Mouse (Mus musculus): ENCODE results near the gene Uba52. TPM values are rescaled to one million over a fixed set of nuclear protein-coding genes. Genes with fewer than 3 reads are reported as not detected.

Gene Uba52
- total RNA-seq (2014; rRNA removed; ENCODE audit: low replicate concordance) (887 and 1,064 TPM in 2 replicates), polyA plus RNA-seq (2015; fragmentation: Nextera tagmentation; extraction: Ambion mirVana) (1,011 and 1,075 TPM in 2 replicates)

GRCm38 (mm10) chr8:70510228-70510915 lies at the start of gene Uba52:
Gene Uba52 (minus strand): TSS chr8:70510801.
- Histone ChIP-seq H3K9me3 (replicated peaks; ENCODE audit: control insufficient read depth, low read length) (no peaks in the 10 kb centered on the region), H3K4me1 (ENCODE audit: control insufficient read depth, insufficient read depth) (peaks cover 22% of the 10 kb centered on the region), H3K27ac (ENCODE audit: low read depth) (peak within 1 kb of the TSS; percentile 96), H3K9ac (replicated peaks; ENCODE audit: low read depth, low read length) (peak within 1 kb of the TSS; percentile 87), H3K4me3 (ENCODE audit: low read depth, low read length) (peak within 1 kb of the TSS; percentile 76), H3K4me2 (ENCODE audit: low read depth, low read length) (peak within 1 kb of the TSS; percentile 99), H3K36me3 (replicated peaks; ENCODE audit: control insufficient read depth, insufficient read depth, low read length) (peaks cover 31% of the 10 kb centered on the region), H3K27me3 (ENCODE audit: control insufficient read depth, insufficient read depth, low read length) (no peaks in the 10 kb centered on the region)
- ATAC-seq (ENCODE audit: insufficient read depth, low read depth), result peak; percentile 88
- WGBS, result 1% methylated on average over 74 of the region's 74 CpGs
- TF ChIP-seq EP300 (IDR thresholded peaks at IDR 0.05; ENCODE audit: low read depth) (0 out of 2 replicates have a peak, but pooled peaks have one; percentile 16), CTCF (IDR thresholded peaks at IDR 0.05; ENCODE audit: low read depth) (no peak)
- peak; percentile 97 for DNase-seq (ENCODE audit: low spot score)

GRCm38 (mm10) chr8:70560096-70560495 lies 49.5 kb upstream of the Uba52 start:
- Histone ChIP-seq H3K27ac (ENCODE audit: low read depth) (peak overlapping the region; percentile 22), H3K9ac (replicated peaks; ENCODE audit: low read depth, low read length) (no peak overlapping the region), H3K4me3 (ENCODE audit: low read depth, low read length) (no peak overlapping the region), H3K36me3 (replicated peaks; ENCODE audit: control insufficient read depth, insufficient read depth, low read length) (no peaks in the 10 kb centered on the region), H3K4me2 (ENCODE audit: low read depth, low read length) (no peak overlapping the region), H3K4me1 (ENCODE audit: control insufficient read depth, insufficient read depth) (peaks cover 65% of the 10 kb centered on the region), H3K9me3 (replicated peaks; ENCODE audit: control insufficient read depth, low read length) (no peaks in the 10 kb centered on the region), H3K27me3 (ENCODE audit: control insufficient read depth, insufficient read depth, low read length) (no peaks in the 10 kb centered on the region)
- ATAC-seq (ENCODE audit: insufficient read depth, low read depth), result peak; percentile 51
- DNase-seq (ENCODE audit: low spot score), result peak; percentile 66
- no peak for TF ChIP-seq EP300 (IDR thresholded peaks at IDR 0.05; ENCODE audit: low read depth)
- TF ChIP-seq CTCF (IDR thresholded peaks at IDR 0.05; ENCODE audit: low read depth), result peak; percentile 70
- 57% methylated on average over 2 of the region's 2 CpGs for WGBS

- no peaks in the 10 kb centered on the region for H3K9me3 ChIP-seq (replicated peaks; ENCODE audit: control insufficient read depth, low read length)
- ATAC-seq (ENCODE audit: insufficient read depth, low read depth), result no peak
- H3K9ac ChIP-seq (replicated peaks; ENCODE audit: low read depth, low read length), result no peak overlapping the region
- H3K27ac ChIP-seq (ENCODE audit: low read depth), result no peak overlapping the region
- no peak overlapping the region for H3K4me2 ChIP-seq (ENCODE audit: low read depth, low read length)
- DNase-seq (ENCODE audit: low spot score), result no peak
- peaks cover 68% of the 10 kb centered on the region for H3K4me1 ChIP-seq (ENCODE audit: control insufficient read depth, insufficient read depth)
- WGBS, result 80% methylated on average over 3 of the region's 3 CpGs
- TF ChIP-seq CTCF (IDR thresholded peaks at IDR 0.05; ENCODE audit: low read depth) (peak; percentile 25), EP300 (IDR thresholded peaks at IDR 0.05; ENCODE audit: low read depth) (no peak)
- no peaks in the 10 kb centered on the region for H3K36me3 ChIP-seq (replicated peaks; ENCODE audit: control insufficient read depth, insufficient read depth, low read length)
- no peaks in the 10 kb centered on the region for H3K27me3 ChIP-seq (ENCODE audit: control insufficient read depth, insufficient read depth, low read length)
- H3K4me3 ChIP-seq (ENCODE audit: low read depth, low read length), result no peak overlapping the region
Measured at GRCm38 (mm10) chr8:70558983-70559382, 48.4 kb upstream of the Uba52 start.

- ATAC-seq (ENCODE audit: insufficient read depth, low read depth) (peak; percentile 30; the same call in 1 of the 2 replicates), DNase-seq (ENCODE audit: low spot score) (peak; percentile 66)
- Histone ChIP-seq H3K9me3 (replicated peaks; ENCODE audit: control insufficient read depth, low read length) (no peaks in the 10 kb centered on the region), H3K4me3 (ENCODE audit: low read depth, low read length) (no peak overlapping the region), H3K9ac (replicated peaks; ENCODE audit: low read depth, low read length) (peak overlapping the region; percentile 15; the same call in 1 of the 2 replicates), H3K4me1 (ENCODE audit: control insufficient read depth, insufficient read depth) (peaks cover 75% of the 10 kb centered on the region), H3K27ac (ENCODE audit: low read depth) (peak overlapping the region; percentile 74), H3K27me3 (ENCODE audit: control insufficient read depth, insufficient read depth, low read length) (no peaks in the 10 kb centered on the region), H3K36me3 (replicated peaks; ENCODE audit: control insufficient read depth, insufficient read depth, low read length) (no peaks in the 10 kb centered on the region), H3K4me2 (ENCODE audit: low read depth, low read length) (no peak overlapping the region)
- WGBS, result 22% methylated on average over 4 of the region's 4 CpGs
- no peak for TF ChIP-seq EP300 (IDR thresholded peaks at IDR 0.05; ENCODE audit: low read depth)
- TF ChIP-seq CTCF (IDR thresholded peaks at IDR 0.05; ENCODE audit: low read depth), result peak; percentile 59
Measured at GRCm38 (mm10) chr8:70558334-70558733, 47.7 kb upstream of the Uba52 start.

- no peak overlapping the region for H3K9ac ChIP-seq (replicated peaks; ENCODE audit: low read depth, low read length)
- H3K27ac ChIP-seq (ENCODE audit: low read depth), result peak overlapping the region; percentile 87; the same call in 1 of the 2 replicates
- no peak overlapping the region for H3K4me3 ChIP-seq (ENCODE audit: low read depth, low read length)
- DNase-seq (ENCODE audit: low spot score), result no peak
- TF ChIP-seq EP300 (IDR thresholded peaks at IDR 0.05; ENCODE audit: low read depth), result no peak
- no peak for TF ChIP-seq CTCF (IDR thresholded peaks at IDR 0.05; ENCODE audit: low read depth)
- no peaks in the 10 kb centered on the region for H3K36me3 ChIP-seq (replicated peaks; ENCODE audit: control insufficient read depth, insufficient read depth, low read length)
- peaks cover 72% of the 10 kb centered on the region for H3K4me1 ChIP-seq (ENCODE audit: control insufficient read depth, insufficient read depth)
- no peaks in the 10 kb centered on the region for H3K9me3 ChIP-seq (replicated peaks; ENCODE audit: control insufficient read depth, low read length)
- no peaks in the 10 kb centered on the region for H3K27me3 ChIP-seq (ENCODE audit: control insufficient read depth, insufficient read depth, low read length)
- no peak overlapping the region for H3K4me2 ChIP-seq (ENCODE audit: low read depth, low read length)
- WGBS, result 88% methylated on average over 4 of the region's 4 CpGs
- ATAC-seq (ENCODE audit: insufficient read depth, low read depth), result no peak
Measured at GRCm38 (mm10) chr8:70555079-70555747, 44.6 kb upstream of the Uba52 start.

Measured in heart, postnatal 0 days (tissue).